Mouse (Mus musculus) midbrain, embryonic 16.5 days (tissue): ENCODE measurements around the gene Tkt. TPM values are rescaled to one million over a fixed set of nuclear protein-coding genes. Genes with fewer than 3 reads are reported as not detected.
A peak's percentile ranks its signal among the peaks of the same experiment; 100 is the strongest.

Experiments used
- ATAC-seq: fragments of 200-750 bp; cut with Nextera tagmentation; 2 replicates; pipeline ENCODE4 v1.8.0; 2017; ENCODE audit warnings: moderate TSS enrichment
- H3K27ac ChIP-seq: fragments of 300-500 bp; sonication (generic); 2 replicates; pipeline ENCODE4 v1.5.1; 2014; ENCODE audit warnings: mild to moderate bottlenecking, low read length, mixed read lengths
- H3K27me3 ChIP-seq: fragments of 300-500 bp; sonication (generic); 2 replicates; pipeline ENCODE4 v1.6.1; 2014; ENCODE audit warnings: low read depth, low read length, mixed read lengths; ENCODE audit not compliant: control insufficient read depth, insufficient read depth
- H3K36me3 ChIP-seq: fragments of 300-500 bp; sonication (generic); 2 replicates; pipeline ENCODE4 v1.6.1; 2014; ENCODE audit warnings: mild to moderate bottlenecking, low read length, moderate library complexity, mixed read lengths; ENCODE audit not compliant: control insufficient read depth, insufficient read depth
- H3K4me1 ChIP-seq: fragments of 300-500 bp; sonication (generic); 2 replicates; pipeline ENCODE4 v1.6.1; 2014; ENCODE audit warnings: mild to moderate bottlenecking, low read length, mixed read lengths; ENCODE audit not compliant: control insufficient read depth, insufficient read depth
- H3K4me2 ChIP-seq: fragments of 300-500 bp; sonication (generic); 2 replicates; pipeline ENCODE4 v1.6.1; 2014; ENCODE audit warnings: mild to moderate bottlenecking, low read length, mixed read lengths
- H3K4me3 ChIP-seq: fragments of 300-500 bp; sonication (generic); 2 replicates; pipeline ENCODE4 v1.5.1; 2014; ENCODE audit warnings: low read depth, mild to moderate bottlenecking, low read length, moderate library complexity, mixed read lengths
- H3K9ac ChIP-seq: fragments of 300-500 bp; sonication (generic); 2 replicates; pipeline ENCODE4 v1.6.1; 2014; ENCODE audit warnings: low read depth, low read length, mixed read lengths
- H3K9me3 ChIP-seq: fragments of 300-500 bp; sonication (generic); replicated peaks from 2 replicates; pipeline ENCODE4 v1.6.1; 2014; ENCODE audit warnings: mild to moderate bottlenecking, low read length, mixed read lengths; ENCODE audit not compliant: control insufficient read depth, poor library complexity, severe bottlenecking
- WGBS: fragments of 180-500 bp; shearing (Covaris S2); extraction: QIAGEN DNeasy Blood & Tissue Kit; methylation state at CpG from one replicate; pipeline ENCODE4 v1.1.7; 2014; 5-methylcytosine and 5-hydroxymethylcytosine counted together
- polyA plus RNA-seq: library from polyadenylated mRNA; unstranded; fragments of >200 nt; fragmentation: Nextera tagmentation; extraction: Ambion mirVana; gene quantifications from 2 replicates; pipeline ENCODE4 v1.2.1, GENCODE M21; 2015

Gene Tkt
- polyA plus RNA-seq, 1 experiment from 2014 or later: 301 TPM

DNA sequence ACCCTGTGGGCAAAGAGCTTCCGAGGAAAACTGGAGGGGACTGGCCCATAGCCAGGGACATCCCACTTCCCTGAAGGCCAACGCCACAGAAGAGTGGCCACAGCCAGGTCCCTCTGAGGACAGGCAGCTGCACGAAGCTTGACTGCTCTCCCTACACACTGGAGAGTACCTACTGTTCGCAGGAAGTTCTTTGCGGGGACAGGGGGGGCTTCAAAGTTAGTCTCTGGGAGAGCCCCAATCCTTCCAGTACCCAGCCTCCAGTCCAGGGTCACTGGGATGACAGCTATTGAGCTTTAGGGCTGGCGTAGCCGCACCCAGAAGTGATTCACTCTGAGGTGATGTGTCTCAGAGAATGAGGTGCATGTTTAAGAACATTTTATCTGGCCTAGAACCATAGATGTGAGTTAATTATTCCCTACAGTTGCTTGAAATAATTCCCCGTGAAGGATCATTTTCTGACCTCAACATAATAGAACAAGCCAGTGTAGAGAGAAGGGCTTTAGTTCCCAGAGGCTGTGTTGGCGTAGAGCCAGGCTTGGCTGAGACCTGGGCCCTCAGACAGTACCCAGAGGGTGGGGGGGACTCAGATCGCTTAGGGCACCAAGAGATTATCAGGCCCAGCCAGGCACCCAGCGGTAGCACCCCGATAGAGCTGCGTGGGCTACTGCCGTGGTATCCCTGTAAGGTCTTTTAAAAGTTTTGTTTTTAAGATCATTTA lies 13.5 kb downstream of the Tkt start:
- ATAC-seq: peak; percentile 61; the same call in 1 of the 2 replicates
- H3K4me2 ChIP-seq: no peak overlapping the region
- WGBS: 50% methylated on average over 14 of the region's 14 CpGs
- H3K27me3 ChIP-seq: no peaks in the 10 kb centered on the region
- H3K27ac ChIP-seq: peak overlapping the region; percentile 61; the same call in 1 of the 2 replicates
- H3K4me1 ChIP-seq: peaks cover 5% of the 10 kb centered on the region; the same call in 1 of the 2 replicates
- H3K36me3 ChIP-seq: peaks cover 35% of the 10 kb centered on the region
- H3K9me3 ChIP-seq: no peaks in the 10 kb centered on the region
- H3K4me3 ChIP-seq: no peak overlapping the region
- no peak overlapping the region for H3K9ac ChIP-seq

DNA sequence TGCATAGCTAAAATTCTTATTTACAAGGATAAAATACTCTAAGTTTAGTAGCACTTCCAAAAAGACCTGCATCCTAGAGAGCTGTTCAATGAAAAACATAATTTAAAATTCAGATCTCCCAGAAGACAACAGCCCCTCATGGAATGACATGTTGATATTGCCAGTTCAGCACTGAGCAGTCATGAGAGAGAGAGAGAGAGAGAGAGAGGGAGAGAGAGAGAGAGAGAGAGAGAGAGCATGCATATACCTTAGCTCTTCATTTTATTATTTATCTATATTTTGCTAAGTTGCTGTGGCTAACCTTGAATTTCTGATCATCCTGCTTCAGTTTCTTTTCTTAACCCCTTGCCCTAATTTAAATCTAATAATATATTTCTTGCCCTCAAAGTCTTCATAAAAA lies 14.2 kb downstream of the Tkt start:
- Histone ChIP-seq H3K36me3 (peaks cover 41% of the 10 kb centered on the region), H3K4me1 (peaks cover 5% of the 10 kb centered on the region; the same call in 1 of the 2 replicates), H3K27ac (no peak overlapping the region), H3K4me2 (no peak overlapping the region), H3K27me3 (no peaks in the 10 kb centered on the region), H3K4me3 (no peak overlapping the region), H3K9me3 (no peaks in the 10 kb centered on the region), H3K9ac (no peak overlapping the region)
- ATAC-seq: no peak

DNA sequence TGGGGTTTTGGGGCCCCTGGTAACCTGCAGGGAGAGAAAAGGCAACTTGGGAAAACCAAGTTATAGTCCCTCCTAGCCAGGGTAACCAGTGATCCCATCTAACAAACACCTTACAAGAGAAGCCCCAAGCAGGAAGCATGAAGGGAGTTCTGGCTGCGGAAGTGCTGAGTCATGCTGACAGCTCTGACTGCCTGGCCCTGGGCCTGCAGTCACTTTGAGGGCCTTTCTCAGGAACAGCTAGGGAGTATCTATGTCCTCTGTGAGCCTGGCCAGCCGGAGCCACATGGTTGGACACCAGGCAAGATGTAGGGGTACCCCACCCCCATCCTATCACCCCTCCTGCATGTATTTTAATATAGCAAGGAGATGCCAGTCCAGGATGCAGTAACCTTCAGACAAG lies 16.3 kb downstream of the Tkt start:
- no peak overlapping the region for H3K4me3 ChIP-seq
- peaks cover 5% of the 10 kb centered on the region; the same call in 1 of the 2 replicates for H3K4me1 ChIP-seq
- WGBS: 92% methylated on average over 2 of the region's 2 CpGs
- ATAC-seq: no peak
- peaks cover 48% of the 10 kb centered on the region for H3K36me3 ChIP-seq
- H3K27me3 ChIP-seq: no peaks in the 10 kb centered on the region
- no peak overlapping the region for H3K4me2 ChIP-seq
- H3K9ac ChIP-seq: no peak overlapping the region
- H3K27ac ChIP-seq: no peak overlapping the region
- no peaks in the 10 kb centered on the region for H3K9me3 ChIP-seq

DNA sequence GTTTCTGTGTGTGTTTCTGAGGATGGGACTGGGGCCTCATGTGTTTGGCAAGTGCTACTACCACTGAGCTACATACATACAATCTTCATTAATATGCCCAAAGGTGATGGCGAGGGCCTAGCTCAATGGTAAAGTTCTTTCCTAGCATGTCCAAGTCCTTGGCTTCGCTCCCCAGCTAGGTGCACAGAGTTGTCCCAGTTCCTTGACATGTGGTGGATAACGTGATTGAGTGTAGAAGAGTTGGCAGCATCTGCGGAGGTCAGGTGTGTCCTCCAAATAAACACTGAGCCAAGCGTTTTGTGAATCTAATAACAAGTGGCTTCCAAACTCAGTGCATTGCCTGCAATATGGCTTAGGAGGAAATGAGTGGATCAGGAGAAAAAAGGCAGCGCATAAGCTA lies 18.2 kb downstream of the Tkt start:
- WGBS: 95% methylated on average over 6 of the region's 6 CpGs
- peaks cover 55% of the 10 kb centered on the region for H3K36me3 ChIP-seq

DNA sequence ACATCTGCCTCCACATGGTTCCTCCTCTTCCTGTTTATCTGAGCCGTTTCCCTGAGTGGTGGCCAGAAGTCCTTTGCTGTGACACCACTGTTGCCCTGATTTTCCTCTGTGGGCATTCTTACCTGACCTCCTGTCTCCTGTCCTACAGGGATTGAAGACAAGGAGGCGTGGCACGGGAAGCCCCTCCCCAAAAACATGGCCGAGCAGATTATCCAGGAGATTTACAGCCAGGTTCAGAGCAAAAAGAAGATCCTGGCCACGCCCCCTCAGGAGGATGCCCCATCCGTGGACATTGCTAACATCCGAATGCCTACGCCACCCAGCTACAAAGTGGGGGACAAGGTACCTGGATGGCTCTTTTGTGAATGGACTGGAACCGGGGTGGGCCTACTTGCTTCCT lies 19.9 kb downstream of the Tkt start:
- no peak overlapping the region for H3K27ac ChIP-seq
- no peaks in the 10 kb centered on the region for H3K4me1 ChIP-seq
- no peak overlapping the region for H3K4me2 ChIP-seq
- no peak overlapping the region for H3K9ac ChIP-seq
- no peaks in the 10 kb centered on the region for H3K9me3 ChIP-seq
- H3K27me3 ChIP-seq: no peaks in the 10 kb centered on the region
- H3K4me3 ChIP-seq: no peak overlapping the region
- 90% methylated on average over 9 of the region's 9 CpGs for WGBS
- peaks cover 64% of the 10 kb centered on the region for H3K36me3 ChIP-seq
- no peak for ATAC-seq

More for the DNA sequence above, 18.2 kb downstream of the Tkt start:
- Histone ChIP-seq H3K9me3 (no peaks in the 10 kb centered on the region), H3K27me3 (no peaks in the 10 kb centered on the region), H3K9ac (no peak overlapping the region), H3K4me3 (no peak overlapping the region), H3K27ac (no peak overlapping the region), H3K4me2 (no peak overlapping the region), H3K4me1 (peaks cover 3% of the 10 kb centered on the region; the same call in 1 of the 2 replicates)
- ATAC-seq: no peak

DNA sequence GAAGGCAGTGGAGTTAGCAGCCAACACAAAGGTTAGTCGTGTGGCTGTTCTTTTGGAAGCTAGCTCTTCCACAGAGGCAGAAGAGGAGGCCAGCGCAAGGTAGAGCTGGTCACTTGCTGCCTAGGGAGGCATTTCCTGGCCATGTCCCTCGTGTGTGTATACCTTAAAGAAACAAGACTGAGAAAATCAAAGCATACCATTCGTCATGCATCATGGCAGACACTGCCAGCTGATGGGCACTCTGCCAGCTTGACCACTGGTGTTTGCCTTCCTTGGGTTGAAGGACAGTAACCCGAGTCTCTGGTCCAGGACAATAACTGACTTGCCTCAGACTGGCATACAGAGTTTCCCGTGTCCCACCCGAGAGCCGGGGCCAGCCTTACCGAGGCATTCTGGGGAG lies 22.1 kb downstream of the Tkt start:
- H3K4me3 ChIP-seq: no peak overlapping the region
- H3K36me3 ChIP-seq: peaks cover 54% of the 10 kb centered on the region
- no peak overlapping the region for H3K4me2 ChIP-seq
- no peak overlapping the region for H3K9ac ChIP-seq
- no peak for ATAC-seq
- no peaks in the 10 kb centered on the region for H3K4me1 ChIP-seq
- WGBS: 83% methylated on average over 9 of the region's 9 CpGs
- H3K9me3 ChIP-seq: no peaks in the 10 kb centered on the region
- no peaks in the 10 kb centered on the region for H3K27me3 ChIP-seq
- no peak overlapping the region for H3K27ac ChIP-seq

DNA sequence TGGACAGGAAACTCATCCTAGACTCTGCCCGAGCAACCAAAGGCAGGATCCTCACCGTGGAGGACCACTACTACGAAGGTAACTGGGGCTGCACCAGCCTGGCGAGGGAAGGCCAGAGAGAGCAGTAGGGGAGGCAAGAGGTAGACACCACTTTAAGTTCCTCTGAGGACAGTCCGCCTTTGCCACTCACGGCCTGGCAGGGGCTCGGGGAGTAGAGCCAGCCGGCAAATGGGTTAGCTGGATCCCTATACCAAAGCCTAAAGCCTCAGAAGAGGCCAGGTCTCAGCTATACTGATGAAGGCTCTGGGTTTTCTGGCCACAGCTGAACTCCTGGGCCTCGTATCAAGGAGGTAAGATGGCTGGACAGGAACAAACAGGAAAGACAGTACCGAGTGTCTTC lies 24.1 kb downstream of the Tkt start:
- Histone ChIP-seq H3K27me3 (no peaks in the 10 kb centered on the region), H3K9ac (no peak overlapping the region), H3K27ac (no peak overlapping the region), H3K9me3 (no peaks in the 10 kb centered on the region), H3K4me3 (no peak overlapping the region), H3K4me1 (no peaks in the 10 kb centered on the region), H3K36me3 (peaks cover 48% of the 10 kb centered on the region), H3K4me2 (no peak overlapping the region)
- 89% methylated on average over 10 of the region's 10 CpGs for WGBS
- ATAC-seq: no peak

DNA sequence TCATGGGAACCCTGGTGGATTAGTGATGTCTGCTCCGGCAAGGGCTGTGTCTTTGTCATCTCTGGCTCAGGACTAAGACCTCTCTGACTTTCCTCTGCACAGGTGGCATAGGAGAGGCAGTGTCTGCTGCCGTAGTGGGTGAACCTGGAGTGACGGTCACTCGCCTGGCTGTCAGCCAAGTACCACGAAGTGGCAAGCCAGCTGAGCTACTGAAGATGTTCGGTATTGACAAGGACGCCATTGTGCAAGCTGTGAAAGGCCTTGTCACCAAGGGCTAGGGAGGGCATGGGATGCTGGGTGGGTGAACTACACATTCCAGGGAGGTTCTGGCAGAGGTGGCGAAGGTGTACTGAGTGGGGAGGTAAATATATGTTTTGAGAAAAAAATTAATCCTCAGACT lies 25.1 kb downstream of the Tkt start:
- Histone ChIP-seq H3K4me3 (no peak overlapping the region), H3K27ac (no peak overlapping the region), H3K4me1 (no peaks in the 10 kb centered on the region), H3K9me3 (no peaks in the 10 kb centered on the region), H3K27me3 (no peaks in the 10 kb centered on the region), H3K36me3 (peaks cover 41% of the 10 kb centered on the region), H3K9ac (no peak overlapping the region), H3K4me2 (no peak overlapping the region)
- ATAC-seq: no peak
- WGBS: 69% methylated on average over 8 of the region's 8 CpGs

DNA sequence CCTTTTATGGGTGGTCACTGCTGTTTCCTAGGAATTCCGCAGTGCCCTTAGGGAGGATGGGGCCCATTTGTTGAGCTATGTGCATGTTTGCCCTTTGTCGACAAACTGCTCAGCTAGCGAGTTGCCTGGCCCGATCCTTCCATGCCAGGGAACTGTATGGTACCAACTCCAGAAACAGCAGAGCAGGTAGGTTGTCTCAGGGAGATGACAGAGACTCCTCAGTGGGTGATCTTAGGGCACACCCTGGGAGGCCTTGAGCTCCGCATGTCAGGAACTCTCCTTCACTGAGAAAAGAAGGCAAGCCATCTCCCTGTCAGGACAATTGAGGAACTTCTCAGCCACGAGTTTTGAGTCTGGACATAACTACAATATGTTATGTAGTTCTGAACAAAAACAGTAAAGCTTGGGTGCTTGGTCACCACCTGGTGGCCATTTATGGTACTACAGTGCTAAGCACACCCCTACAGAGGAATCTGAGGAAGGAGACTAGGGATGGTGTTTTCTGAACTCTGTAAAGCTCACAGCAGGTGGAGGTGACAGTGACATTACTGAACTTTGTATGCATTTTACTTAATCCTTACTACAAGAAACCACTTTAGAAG lies 25.9 kb downstream of the Tkt start:
- Histone ChIP-seq H3K27ac (no peak overlapping the region), H3K4me1 (no peaks in the 10 kb centered on the region), H3K4me2 (no peak overlapping the region), H3K27me3 (no peaks in the 10 kb centered on the region), H3K9me3 (no peaks in the 10 kb centered on the region), H3K9ac (no peak overlapping the region), H3K4me3 (no peak overlapping the region), H3K36me3 (peaks cover 34% of the 10 kb centered on the region)
- 66% methylated on average over 6 of the region's 6 CpGs for WGBS
- peak; percentile 52 for ATAC-seq
